Mouse (Mus musculus): ENCODE results near the gene Frmd4a.

DNA sequence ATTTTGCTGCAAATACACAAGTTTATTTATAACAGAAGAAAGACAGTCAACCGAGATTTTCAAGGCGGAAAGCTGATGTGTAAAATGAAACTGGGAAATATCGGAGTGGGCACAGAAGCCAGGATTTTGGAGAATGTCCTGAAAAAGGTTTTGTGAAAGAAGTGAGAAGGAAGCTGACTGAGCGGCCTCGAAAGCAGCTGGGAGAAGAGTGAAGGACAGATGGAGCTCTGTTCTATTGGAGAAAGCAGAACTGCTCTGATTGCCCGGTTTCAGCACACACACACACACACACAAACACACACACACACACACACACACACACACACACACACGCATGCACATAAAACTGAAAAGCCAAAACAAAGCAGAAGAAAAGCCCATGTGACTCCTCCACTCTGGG lies 249.9 kb downstream of the Frmd4a start:
- TF ChIP-seq EP300 (IDR thresholded peaks at IDR 0.05; ENCODE audit: low read depth) (no peak), CTCF (IDR thresholded peaks at IDR 0.05; ENCODE audit: low read depth) (no peak)

All from heart, postnatal 0 days (tissue).